Mouse (Mus musculus) liver, postnatal 0 days (tissue): ENCODE measurements around the gene Mrs2.

Experiments
- CTCF ChIP-seq: sonication (generic); IDR thresholded peaks from 2 replicates; pipeline ENCODE4 v1.5.1; 2016; ENCODE audit warnings: antibody characterized with exemption, low read depth
- EP300 ChIP-seq: IDR thresholded peaks from 2 replicates; pipeline ENCODE4 v1.6.1; 2016; ENCODE audit warnings: antibody characterized with exemption, low read depth, mild to moderate bottlenecking

DNA sequence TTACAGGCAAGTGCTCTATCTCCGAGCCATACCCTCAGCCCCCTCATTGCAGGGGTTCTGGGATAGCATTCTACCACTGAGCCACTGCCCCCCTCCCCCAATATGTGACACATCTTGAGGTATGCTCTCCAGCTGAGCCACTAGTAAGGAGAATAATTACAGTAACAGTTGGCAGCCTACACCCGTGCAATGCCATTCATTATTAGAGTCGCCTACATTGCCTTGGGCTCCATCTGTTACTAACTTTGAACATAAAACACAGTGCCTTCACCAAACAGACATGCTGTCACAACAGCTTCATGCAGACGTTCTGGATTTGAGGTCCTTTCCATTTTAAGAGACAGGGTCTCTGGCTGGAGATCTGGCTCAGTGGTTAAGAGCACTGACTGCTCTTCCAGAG lies 43.8 kb downstream of the Mrs2 start:
- TF ChIP-seq CTCF (no peak), EP300 (no peak)
